Mouse (Mus musculus): Measurements from ENCODE around the gene Cutal. TPM values are rescaled to one million over a fixed set of nuclear protein-coding genes. Genes with fewer than 3 reads are reported as not detected.
"Not testable (repeated sequence)": the region's sequence is repeated elsewhere in the genome, so short reads cannot be mapped to it uniquely, and the experiment has no call there.

The Cutal gene
- under 1 TPM; 0.25 to 0.26 TPM for total RNA-seq (2021)
- long read RNA-seq, experiment 1 = 0 reads
- long read RNA-seq, experiment 2 = 0 reads

DNA sequence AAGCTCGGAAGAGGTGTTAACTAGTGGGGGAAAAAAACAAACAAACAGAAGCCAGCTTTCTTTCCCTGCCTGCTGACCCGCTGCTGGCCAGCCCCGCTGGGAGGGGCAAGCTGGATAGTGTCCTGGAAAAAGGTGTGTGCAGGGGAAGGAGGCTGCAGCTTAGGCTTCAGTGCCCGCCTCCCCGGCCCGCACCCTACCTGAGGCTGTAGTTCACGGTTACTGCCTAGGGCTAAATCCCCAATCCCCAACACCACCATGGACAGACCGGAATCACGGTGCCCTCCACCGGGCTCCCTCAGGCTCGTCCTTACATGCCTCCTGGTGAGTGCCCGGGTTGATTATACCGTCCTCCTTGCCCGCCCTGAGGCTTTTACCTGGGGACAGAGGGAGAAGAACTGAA is at the start of gene Cutal:
Cutal (plus strand) TSS at position 126 of the 400 bp plus-strand sequence.
- intact Hi-C loops (cut with DNase I) = no loop called here
- DNase-seq (ENCODE audit: low spot score in 2 of 2) = no peak

GRCm38 (mm10) chr2:34825827-34826459 is 48.3 kb upstream of the Cutal start, which contains the start of gene Fbxw2:
Gene Fbxw2, minus strand, starts transcription at chr2:34826311.
- peak; percentile 88 to 94 for DNase-seq (ENCODE audit: low spot score in 2 of 2)
- intact Hi-C loops (cut with DNase I) = no loop called here

GRCm38 (mm10) chr2:34826460-34827231 is 47.5 kb upstream of the Cutal start:
- intact Hi-C loops (cut with DNase I) = no loop called here
- DNase-seq (ENCODE audit: low spot score in 2 of 2) = no peak

GRCm38 (mm10) chr2:34827591-34827990 is 46.6 kb upstream of the Cutal start:
- intact Hi-C loops (cut with DNase I) = no loop called here
- no peak for DNase-seq (ENCODE audit: low spot score in 2 of 2)

DNA sequence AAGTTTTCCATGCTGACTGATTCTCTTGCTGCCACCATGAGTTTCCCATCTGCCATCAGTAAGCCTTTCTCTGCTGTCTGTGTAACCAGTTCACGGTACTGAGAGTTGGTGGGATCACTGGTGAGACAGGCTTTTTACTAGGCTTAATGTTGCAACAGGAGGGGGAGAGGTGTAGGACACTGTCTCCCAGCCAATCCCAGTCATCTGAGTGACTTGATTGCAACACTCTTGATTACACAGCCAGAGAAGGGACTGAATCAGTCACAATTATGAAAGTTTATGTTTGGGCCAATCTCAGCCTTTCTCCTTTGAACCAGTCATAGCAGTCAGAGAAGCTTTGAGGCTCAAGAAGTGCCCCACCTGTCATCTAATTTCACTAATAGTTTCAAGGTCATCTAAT is 46.2 kb upstream of the Cutal start:
- no peak for DNase-seq (ENCODE audit: low spot score in 2 of 2)
- intact Hi-C loops (cut with DNase I) = no loop called here

DNA sequence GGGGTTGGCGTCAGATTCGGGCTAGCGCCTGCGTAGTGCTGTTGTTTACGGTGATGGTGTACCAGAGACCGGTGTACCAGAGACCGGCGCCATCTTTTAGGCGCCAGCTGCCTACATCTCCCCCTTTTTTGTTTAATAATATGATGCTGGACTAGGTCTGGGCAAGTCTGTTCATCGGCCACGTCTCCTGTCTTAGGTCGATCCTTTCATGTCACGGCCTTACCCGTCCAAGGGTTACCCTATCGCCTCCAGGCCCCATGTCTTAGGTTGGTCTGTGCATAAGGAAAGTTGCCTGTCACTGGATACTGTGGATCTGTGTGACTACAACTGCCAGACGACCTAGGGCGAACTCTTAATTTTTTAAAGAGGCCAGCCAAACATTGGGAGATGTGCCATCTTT is 44.1 kb upstream of the Cutal start:
- intact Hi-C loops (cut with DNase I); DNase-seq (ENCODE audit: low spot score in 2 of 2): not testable (repeated sequence)

GRCm38 (mm10) chr2:34832766-34833457 is 41.3 kb upstream of the Cutal start, which contains the start of gene Gm34653:
Gene Gm34653, plus strand, starts transcription at chr2:34833007.
- intact Hi-C loops (cut with DNase I); DNase-seq (ENCODE audit: low spot score in 2 of 2): not testable (repeated sequence)

- intact Hi-C loops (cut with DNase I) = no loop called here
Measured at GRCm38 (mm10) chr2:34833624-34834023, 40.6 kb upstream of the Cutal start.

DNA sequence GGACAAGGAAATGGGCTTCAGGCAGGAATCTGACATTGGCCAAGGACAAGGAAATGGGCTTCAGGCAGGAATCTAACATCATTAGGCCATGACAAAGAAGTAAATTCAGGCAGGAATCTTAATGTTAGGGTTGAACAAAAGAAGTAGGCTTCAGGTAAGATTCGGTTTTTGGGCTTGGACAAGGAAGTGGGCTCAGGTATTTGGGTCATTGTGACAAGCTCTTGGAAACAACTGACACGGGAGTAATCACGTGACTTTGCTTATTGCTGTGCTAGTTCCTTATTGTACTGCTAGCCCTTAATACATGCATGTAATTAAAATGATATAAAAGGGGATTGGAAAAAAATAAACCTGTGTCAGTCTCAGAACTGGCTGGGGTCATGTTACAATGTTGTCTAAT is 38.5 kb upstream of the Cutal start:
- intact Hi-C loops (cut with DNase I) = no loop called here
- DNase-seq (ENCODE audit: low spot score in 2 of 2) = no peak

More at GRCm38 (mm10) chr2:34833624-34834023, 40.6 kb upstream of the Cutal start:
- no peak for DNase-seq (ENCODE audit: low spot score in 2 of 2)

- intact Hi-C loops (cut with DNase I); DNase-seq (ENCODE audit: low spot score in 2 of 2): not testable (repeated sequence)
Measured at GRCm38 (mm10) chr2:34840143-34840542, 34.1 kb upstream of the Cutal start.

- intact Hi-C loops (cut with DNase I) = no loop called here
Measured at GRCm38 (mm10) chr2:34841706-34842105, 32.5 kb upstream of the Cutal start.

DNA sequence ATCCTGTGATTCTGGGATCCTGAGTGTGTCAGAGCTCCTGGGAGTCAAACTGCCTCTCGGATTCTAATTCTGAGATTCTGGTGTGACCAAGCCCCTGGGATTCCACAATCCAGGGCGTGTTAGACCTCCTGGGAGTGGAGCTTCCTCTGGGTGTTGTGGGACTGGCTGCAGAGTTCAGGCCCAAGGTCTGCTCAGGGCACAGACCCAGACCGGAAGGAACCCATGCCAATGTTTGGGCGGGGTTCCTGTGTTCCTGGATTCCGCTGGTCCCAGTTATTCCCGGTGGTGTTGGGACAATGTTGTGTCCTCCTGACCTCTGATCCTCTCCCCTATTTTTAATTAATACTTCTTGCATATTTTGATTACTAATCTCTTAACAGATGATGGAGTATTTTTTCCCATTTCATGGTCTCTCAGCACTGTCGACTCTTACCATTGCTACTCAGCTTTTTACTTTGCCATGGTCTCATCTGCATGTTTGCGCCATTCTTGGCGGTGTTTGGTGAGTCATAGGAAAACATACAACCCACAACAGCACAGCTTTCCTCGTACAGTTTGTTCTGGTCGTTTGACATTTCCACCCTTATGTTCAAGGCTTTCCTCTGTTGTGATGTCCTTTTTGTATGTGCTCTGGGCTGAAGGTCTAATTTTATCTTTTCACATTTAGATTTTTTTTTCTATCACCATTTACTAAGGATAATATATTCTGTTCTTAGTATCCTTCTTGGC is 30.8 kb upstream of the Cutal start:
- peak in 1 of 2 experiments; percentile 45 for DNase-seq (ENCODE audit: low spot score in 2 of 2)
- intact Hi-C loops (cut with DNase I) = no loop called here

More at GRCm38 (mm10) chr2:34841706-34842105, 32.5 kb upstream of the Cutal start:
- peak; percentile 64 to 87 for DNase-seq (ENCODE audit: low spot score in 2 of 2)

DNA sequence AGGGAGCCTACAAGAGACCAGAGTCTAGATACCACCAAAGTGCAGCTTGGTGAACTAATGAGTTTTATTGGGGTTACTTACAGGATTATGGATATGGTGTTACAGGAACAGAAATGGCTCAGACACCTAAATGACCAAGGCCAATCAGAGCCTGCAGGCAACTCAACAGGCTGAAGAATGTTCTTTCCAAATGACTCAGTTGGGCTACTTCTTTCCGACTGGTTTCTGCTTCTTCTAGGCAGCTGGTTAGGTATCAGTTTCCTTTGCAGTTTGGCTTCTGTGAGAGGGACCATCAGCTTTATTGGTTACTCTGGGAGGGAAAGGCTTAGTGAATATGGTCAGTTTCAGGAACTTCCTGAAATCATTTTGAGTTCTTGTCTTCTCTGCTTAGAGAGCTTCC is 26.5 kb upstream of the Cutal start:
- intact Hi-C loops (cut with DNase I) = no loop called here
- DNase-seq (ENCODE audit: low spot score in 2 of 2) = no peak

GRCm38 (mm10) chr2:34855265-34855664 is 18.9 kb upstream of the Cutal start:
- intact Hi-C loops (cut with DNase I) = no loop called here
- DNase-seq (ENCODE audit: low spot score in 2 of 2) = no peak

DNA sequence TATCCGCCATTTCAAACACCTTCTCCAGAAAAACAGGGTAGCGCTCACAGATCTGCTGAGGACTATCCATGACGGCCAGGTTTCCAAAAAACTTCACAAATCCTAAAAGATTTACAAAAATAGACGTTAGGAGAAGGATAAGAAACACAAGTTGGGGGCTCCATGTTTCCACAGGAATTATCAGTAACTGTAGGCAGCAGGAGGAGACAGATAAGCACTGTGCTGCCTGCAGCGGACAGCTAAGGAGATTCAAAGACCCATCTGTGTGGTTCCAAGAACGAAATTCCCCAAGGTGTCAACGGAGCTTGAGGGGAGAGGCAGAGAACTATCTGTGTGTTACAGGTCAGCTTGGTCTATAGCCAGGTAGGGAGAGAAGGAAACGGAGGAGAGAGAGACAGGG is 16.5 kb upstream of the Cutal start:
- DNase-seq (ENCODE audit: low spot score in 2 of 2) = no peak
- intact Hi-C loops (cut with DNase I) = no loop called here

DNA sequence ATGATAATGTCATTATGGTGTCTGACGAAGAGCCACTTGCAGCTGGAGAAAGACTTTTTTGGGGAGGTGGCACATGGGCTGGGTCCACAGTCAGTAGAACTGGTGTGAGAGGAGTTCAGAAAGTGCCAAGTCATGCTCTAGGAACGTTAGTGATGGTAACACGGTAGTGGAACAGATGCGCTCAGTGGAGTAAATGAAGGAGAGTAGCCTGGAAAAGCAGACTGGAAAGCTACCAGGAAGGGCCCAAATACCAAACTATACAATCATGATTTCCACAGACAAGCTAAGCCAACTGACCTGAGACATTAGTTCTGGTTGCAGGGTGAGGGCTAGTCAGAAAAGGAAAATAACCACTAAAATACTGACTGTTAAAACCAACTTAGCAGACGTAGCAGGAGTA is 4.5 kb upstream of the Cutal start:
- DNase-seq (ENCODE audit: low spot score in 2 of 2) = no peak
- intact Hi-C loops (cut with DNase I) = loop anchor here (2.0 kb wide), 1 partner anchor 239 kb away; the partner anchor contains the start of gene Cntrl

GRCm38 (mm10) chr2:34870520-34871474 is 3.4 kb upstream of the Cutal start:
- DNase-seq (ENCODE audit: low spot score in 2 of 2) = peak; percentile 93 to 96
- intact Hi-C loops (cut with DNase I) = loop anchor here (2.0 kb wide), 1 partner anchor 238 kb away; the partner anchor contains the start of gene Cntrl

- DNase-seq (ENCODE audit: low spot score in 2 of 2) = no peak
- intact Hi-C loops (cut with DNase I) = no loop called here
Measured at GRCm38 (mm10) chr2:34874816-34875345, 685 bp downstream of the Cutal start, which contains the start of gene Psmd5. Gene Psmd5, minus strand, starts transcription at chr2:34874968.
